Mouse (Mus musculus) kidney, postnatal 14 days (tissue): ENCODE data around the gene Mybpc1.
"Not testable (repeated sequence)": the region's sequence is repeated elsewhere in the genome, so short reads cannot be mapped to it uniquely, and the experiment has no call there.

ENCODE experiments used
- DNase-seq: peaks from one replicate; pipeline ENCODE4 v3.0.0; 2022; ENCODE audit warnings: mixed read lengths

The Mybpc1 gene

DNA sequence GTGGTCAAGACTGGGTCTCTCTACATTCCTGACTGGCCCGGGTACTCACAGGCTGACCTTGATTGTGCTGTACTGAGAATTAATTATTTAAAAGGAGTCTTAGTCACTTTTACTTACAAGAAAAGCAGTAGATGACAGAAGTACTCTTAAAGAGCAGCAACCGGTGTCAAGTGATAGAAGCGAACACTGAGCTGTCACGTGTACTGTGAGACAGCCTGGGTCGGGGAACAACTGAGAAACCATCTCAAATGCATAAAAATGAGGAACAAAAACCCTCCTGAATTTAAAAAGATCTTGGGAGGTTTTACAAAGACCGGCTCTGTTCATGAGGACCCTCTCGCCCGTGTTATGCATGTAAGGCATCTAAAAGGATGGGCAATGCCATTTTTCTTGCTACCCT, 112.3 kb downstream of the Mybpc1 start:
- DNase-seq: no peak

DNA sequence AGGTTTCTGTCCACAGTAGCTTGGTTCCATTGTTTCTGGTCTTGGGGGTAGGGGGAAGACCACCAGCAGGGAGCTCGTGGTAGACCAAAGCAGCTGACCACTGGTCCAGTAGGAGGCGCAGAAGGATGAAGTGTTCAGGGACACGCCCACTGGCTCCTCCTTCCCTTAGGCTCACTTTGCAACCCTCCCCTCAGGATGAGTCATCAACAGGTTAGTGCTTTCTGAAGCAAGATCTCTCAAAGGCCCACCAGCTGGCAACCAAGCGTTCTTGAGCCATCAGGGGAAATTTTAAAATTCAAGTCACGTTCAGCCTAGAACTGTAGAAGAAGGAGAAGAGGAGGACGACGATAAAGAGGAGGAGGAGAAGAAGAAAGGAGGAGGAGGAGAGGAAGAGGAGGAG, 113.3 kb downstream of the Mybpc1 start:
- no peak for DNase-seq

DNA sequence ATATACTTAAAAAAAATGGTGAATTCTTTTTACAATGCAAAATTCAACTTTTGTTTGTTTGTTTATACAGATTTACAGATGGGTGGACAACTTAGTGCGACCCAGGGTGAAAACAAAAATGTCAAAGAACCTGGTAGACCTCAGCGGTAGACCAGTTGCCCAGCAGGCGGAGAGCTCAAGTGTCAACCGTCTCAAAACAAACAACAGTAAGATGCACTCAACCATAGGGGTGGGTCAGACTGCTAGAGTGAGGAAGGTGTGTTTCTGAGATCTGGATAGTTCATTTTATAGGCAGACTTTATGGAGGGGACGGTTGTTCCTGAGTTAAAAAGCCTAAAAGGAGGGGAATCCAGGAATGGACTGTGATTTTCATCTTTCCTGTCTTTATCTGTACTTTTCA, 116.3 kb downstream of the Mybpc1 start:
- DNase-seq: no peak

DNA sequence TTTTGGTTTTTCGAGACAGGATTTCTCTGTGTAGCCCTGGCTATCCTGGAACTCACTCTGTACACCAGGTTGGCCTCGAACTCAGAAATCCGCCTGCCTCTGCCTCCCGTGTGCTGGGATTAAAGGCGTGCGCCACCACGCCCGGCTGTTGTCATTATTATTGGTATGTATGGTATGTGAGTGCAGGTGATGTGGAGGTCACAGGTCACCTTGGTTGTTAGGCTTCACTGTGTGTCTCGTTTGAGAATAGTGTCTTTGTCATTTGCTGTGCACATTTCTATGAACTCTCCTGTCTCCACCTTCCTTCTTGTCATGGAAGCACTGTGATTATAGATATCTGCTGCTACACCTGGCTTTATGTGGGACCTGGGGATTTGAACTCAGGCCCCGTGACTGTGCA, 122.1 kb downstream of the Mybpc1 start:
- not testable (repeated sequence) for DNase-seq
